Mouse (Mus musculus) testis, adult 2 months (tissue): ENCODE measurements around the gene Dennd2d.
A peak's percentile ranks its signal among the peaks of the same experiment; 100 is the strongest.

ENCODE experiments used
- CTCF ChIP-seq: fragments of 200-500 bp; IDR thresholded peaks from 2 replicates; pipeline ENCODE4 v1.5.1; 2012; ENCODE audit warnings: low read depth, mild to moderate bottlenecking, inconsistent platforms, low read length, moderate library complexity; ENCODE audit not compliant: control insufficient read depth, insufficient read depth, insufficient replicate concordance
- POLR2A ChIP-seq: fragments of 200-500 bp; IDR thresholded peaks from 2 replicates; pipeline ENCODE4 v1.6.1; 2012; ENCODE audit warnings: low read depth, mild to moderate bottlenecking, inconsistent platforms, low read length, moderate library complexity; ENCODE audit not compliant: control insufficient read depth

DNA sequence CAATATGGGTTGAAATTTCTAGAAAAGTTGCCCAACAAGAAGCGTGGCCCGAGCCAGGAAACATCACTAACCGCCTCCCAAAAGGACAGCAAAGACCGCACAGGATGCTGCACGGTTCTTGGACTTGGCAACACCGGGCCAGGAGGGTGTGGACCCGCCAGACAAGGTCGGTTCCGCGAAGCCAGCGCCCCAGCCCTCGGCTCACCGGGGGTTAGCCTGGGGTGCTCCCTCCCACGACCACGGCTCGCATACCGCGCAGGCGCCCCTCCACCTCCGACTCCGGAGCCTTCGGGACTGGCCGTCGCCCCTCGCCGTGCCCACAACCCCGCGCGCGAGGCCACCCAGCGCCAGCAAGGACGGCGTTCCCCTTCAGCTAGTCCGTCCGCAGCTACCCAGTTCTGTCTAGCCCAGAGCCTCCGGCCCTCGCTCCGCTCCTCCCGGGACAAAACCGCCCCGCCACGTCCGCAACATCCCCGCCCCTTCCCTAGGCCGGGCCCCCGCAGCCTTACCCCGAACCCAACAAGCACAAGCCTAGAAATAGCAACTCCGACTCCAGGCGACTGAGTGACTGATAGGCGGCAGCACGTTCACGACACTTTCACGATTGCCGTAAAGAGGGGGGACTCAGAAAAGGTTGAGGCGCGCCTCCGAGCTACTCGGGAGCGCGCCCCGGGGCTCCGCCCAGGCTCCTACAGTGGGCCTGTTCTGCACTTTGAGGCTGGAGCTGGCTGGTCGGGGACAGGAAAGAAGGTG, 65.1 kb downstream of the Dennd2d start, which contains the start of the genes Dram2 and Cept1:
- TF ChIP-seq CTCF: no peak
- peak; percentile 69 for TF ChIP-seq POLR2A
